Mouse (Mus musculus) thymus, postnatal 36 days (tissue): ENCODE data around the gene A930009A15Rik.

Source experiments
- DNase-seq, 2 experiments: peaks; one replicate each; pipeline ENCODE4 v3.0.0; 2022; ENCODE audit warnings: mixed read lengths in 2 of 2

A930009A15Rik gene

DNA sequence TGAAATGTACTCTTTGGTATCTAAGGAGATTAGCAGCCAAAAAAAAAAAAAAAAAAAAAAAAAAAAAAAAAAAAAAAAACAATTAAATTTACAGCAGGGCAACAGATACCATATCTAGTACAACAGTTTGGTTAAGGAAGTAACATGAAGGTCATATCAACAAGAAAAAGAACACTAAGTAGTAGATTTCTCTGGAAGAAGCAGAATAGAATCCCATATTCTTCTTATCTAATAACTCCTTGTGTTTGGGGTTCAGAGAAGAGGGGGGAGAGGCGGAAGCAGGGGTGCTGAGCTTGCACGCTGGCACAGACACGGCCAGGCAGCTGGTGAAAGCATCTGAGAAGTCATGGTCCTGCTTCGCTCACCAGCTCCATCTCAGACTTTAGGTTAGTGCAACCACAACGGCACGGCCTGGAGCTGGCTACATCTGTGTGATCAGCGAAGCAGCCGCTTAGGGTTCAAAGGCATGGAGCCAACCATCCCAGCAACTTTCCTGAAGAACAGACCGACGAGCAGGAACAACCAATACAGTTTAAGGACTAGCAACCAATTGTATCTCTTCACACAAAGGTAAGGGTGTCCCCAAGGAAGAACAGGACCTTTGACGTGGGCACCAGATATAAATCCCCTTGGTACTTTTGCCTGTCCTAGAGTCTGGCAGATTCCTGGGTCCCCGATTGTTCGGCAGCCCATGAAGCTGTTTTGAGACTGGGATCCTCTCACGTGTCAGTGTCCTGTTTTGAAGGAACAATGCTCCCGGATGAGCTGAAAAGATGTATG is at the start of gene A930009A15Rik:
A930009A15Rik (plus strand) TSS at position 275 of the 780 bp plus-strand sequence.
- DNase-seq: no peak

- DNase-seq: no peak
These were observed 49.3 kb upstream of the A930009A15Rik start for GRCm38 (mm10) chr10:115520200-115521080.

- DNase-seq: no peak
These were observed 48.7 kb upstream of the A930009A15Rik start for GRCm38 (mm10) chr10:115521081-115521451.

DNA sequence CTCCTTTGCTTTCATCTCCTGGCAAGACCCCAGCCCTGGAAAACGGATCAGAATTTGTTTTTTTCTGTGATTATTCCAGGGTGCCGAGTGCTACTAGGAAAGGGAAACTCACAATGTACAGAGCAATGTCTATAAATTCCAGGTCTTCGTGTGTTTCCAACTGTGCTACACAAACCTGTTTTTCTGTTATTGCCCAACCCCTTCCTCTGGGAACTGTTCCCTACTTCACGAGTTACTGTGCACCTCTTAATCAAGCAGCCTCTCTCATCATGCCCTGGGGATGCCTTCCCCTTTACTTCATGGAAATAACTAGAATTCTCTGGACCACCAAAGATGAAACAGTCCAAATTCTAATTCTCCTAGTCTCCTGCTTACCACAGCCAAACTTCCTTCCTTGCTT is 40.9 kb upstream of the A930009A15Rik start:
- no peak for DNase-seq

DNA sequence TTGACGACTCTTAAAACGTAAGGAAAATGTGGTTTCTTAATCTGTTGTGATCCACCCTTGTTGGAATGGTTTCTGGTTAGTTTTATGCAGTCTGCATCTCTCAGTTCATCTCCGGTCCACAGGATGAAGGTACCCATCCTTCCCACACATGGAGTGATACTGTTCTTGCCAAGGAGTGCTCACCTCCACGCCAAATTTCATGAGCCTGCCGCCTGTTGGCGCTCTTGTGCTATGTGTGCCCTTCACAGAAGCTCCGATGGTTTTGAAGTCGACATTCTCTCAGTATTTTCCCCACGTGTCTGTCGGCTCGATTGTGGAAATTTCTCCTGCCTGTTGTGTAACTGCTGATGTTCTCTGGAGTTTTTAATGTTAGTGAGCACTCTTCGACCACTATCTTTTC is 40.0 kb upstream of the A930009A15Rik start:
- DNase-seq: no peak

DNA sequence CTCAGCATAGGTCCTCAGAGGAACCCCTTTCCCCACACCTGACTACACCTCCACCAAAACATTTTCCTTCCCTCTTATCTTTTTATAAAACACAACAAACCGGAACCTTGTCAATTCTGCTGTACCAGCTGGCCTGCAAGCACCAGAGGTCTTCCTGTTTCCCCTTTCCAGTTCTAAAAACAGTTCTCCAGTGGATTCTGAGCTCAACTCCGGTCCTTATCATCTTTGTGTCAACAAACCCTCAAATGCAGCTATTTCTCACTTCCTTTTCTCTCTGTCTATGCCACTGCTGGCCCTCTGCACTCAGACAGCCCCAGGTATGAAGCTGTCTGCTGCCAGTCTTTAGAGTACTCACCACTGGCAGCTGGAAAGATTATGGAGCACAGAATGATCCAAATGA is 39.0 kb upstream of the A930009A15Rik start:
- no peak for DNase-seq

GRCm38 (mm10) chr10:115542917-115543316 is 26.9 kb upstream of the A930009A15Rik start:
- no peak for DNase-seq

DNA sequence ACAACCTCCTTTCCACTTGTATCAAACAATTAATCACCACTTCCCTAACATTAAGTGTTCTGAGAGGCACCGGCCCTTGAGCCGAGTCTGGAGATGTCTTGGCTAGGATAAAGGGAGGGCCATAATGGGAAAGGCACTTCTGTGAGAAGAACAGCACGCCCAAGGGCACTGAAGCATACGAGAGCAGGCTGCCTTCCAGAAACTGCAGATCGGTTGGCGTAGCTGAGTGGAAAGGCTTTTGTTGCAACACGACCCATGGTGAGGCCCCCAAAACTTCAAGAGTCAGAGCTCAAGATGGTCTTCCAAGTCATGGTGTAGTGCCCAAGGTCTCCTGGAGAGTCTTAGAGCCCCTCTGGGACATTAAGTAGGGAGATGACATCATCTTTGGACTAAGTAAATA is 19.5 kb upstream of the A930009A15Rik start:
- no peak for DNase-seq

DNA sequence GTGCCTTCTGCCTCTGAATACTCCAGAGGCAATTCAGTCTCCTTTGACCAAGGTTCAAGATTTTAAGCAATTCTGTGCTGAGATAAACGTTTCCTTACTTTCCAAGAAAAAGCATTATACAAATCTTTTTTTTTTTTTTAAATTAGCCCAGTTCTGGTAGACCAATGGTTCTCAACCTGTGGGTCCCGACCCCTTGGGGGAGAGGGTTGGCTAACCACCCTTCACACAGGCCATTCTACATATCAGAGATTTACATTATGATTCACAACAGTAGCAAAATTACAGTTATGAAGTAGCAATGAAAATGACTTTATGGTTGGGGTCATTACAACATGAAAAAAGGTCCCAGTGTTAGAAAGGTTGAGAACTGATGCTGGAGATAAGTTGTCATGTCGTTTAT is 18.7 kb upstream of the A930009A15Rik start:
- DNase-seq: no peak

DNA sequence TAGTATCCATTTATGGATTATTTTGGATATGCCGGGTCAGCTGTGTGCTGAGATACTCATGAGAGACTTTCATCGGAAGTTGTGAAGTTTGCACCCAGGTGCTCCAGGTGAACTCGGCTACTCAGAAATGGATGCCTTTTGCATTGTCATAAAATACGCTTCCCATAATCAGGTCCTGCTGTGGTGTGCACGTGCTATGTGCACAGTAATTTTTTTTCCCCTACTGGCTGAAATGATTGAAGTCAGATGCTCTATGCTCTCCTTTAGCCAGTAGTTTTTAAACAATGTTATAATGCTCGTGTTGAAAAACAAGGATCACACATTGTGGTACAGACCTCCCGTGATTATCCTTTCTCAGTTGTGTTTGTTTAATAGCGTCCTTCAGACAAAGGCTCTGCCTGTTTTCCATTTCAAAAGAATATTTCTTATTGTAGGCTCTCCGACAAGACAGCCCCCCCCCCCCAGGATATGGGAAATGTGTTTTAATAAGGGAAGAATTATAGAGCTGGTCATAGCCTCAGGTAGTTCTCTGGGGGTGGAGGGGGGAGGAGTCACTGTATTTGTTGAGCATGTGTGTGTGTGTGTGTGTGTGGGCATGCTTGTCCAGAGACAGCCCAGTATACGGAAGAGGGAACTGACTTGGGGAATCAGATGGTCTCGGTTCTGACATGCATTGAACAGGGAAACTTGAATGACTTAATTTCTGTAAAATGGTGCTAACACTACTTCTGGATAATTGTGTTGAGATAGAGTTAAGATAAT is 16.3 kb upstream of the A930009A15Rik start:
- DNase-seq: no peak

- no peak for DNase-seq
These were observed 14.5 kb upstream of the A930009A15Rik start for GRCm38 (mm10) chr10:115555191-115555765.

DNA sequence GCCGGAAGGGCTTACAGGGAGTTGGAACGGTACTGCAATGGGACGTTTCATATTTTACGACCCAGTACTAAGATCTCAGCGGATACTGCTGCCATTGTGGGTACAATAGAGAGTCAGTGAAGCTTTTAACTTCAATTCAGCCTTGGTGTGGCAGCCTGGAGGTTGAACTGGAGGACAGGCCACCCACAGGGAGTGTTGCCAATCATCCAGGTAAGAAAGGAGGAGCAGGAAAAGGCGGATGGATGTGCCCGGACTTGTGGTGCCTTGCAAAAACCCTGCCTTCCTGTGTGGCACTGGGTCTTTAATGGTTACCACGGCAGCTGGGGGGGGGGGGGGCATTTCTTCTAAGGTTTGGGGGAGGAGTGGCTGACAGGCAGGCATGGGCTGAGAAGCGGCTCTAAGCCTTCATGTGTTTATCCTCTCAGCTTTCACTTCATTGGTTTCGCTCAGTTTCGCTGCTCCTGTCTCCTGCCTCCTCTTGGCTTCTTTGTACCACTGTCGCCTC is 13.0 kb upstream of the A930009A15Rik start:
- DNase-seq: no peak

DNA sequence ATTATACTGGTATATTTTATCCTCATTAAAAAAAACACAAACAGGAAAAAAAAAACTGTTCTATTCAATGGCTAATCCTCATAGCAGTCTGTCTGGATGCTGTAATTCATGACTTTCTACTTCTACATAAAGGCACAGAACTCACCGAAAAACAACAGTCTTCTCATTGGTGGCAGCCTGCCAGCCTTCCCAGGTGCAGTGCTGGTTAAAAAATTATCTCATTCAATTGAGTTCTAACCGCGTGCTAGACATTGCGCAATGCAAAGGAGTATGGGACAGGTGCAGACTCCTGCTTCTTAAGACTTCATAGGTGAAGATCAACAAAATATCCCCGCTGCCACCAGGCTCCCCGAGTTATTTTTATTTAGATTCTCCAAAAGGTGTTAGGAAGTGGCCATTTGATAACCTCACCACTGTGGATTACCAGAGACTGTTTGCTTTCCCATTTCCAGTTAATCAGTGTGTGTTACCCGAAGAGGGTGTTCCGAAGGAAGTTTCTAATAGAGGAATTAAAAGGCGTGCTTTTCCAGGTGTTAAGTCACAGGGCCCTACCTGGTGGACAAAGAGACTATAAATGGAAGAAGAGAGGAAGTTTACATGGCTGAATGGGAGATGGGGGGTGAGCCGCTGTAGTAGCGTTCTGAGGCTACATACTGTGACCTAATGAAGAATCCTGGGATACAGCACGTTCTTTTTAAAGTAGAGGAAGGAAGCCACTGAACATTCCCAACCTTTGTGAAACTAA is 8.5 kb upstream of the A930009A15Rik start:
- DNase-seq: no peak

DNA sequence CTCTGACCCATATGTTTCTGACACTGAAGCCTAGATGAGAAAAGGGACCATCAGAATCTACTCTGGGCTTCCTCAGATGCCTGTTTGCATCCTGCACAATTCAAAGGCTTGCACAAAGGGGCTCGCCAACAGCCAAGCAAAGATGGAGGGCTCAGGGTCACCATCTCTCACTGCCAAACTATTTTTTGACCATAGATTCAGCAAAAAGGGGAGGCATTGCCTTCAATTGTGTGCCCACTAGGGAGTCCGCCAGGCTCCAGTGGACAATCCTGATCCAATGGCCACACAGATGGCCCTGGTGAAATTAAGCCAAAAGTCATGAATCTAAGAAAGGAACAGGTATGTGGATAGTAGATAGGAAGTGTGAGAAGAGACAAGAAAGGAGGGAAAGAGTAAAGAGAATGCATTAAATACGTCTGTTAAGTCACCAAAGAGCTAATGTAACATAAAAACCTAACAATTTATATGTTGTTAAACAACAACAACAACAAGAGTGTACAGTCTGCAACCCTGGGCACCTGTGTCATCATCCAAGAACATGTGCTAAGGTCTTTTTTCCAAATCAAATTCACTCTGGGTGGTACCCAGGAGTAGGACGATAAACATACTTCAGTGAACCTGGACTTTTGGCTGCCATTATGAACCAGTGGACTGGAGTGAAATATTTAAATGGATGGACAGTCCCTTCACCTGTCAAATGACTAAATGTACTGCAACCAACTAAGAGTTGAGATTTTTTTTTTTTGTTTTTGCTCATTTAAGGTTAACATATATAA is 6.7 kb upstream of the A930009A15Rik start:
- no peak for DNase-seq

DNA sequence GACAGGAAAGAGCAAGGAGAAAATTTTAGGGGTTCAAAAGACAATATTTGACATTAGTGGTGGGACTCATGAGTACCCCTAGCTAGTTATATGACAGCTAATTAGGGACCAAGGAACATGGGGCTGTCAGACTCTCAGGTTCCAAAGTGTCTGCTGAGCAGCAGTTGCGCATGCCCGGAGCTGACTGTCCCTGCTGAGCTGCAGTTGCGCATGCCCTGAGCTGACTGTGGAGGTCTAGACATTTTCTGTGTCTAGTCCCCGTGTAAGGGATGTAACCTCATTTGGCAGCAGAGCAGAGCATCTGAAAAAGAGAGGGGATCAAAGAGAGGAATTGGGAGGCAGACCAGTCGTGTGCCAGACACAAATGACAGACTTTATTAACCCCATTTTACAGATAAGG is 5.8 kb upstream of the A930009A15Rik start:
- no peak for DNase-seq

DNA sequence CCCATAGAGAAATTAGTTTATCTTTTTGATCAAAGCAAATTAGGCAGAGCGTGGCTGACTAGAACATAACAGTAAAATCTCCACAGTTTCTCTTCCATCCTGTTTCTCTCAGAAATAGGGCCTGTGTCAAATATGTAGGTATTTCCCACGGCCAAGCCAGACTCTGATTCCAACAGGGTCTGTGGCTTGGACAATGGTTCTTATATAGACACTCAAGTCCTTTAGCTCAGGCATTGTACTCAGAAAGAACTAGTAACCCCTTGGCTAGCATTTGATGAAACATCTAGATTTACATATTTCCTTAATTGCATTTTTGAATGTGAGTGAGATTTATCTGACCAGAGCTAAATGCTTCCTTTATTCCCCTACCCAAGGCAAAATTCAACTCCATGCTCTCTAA is 791 bp downstream of the A930009A15Rik start:
- no peak for DNase-seq

DNA sequence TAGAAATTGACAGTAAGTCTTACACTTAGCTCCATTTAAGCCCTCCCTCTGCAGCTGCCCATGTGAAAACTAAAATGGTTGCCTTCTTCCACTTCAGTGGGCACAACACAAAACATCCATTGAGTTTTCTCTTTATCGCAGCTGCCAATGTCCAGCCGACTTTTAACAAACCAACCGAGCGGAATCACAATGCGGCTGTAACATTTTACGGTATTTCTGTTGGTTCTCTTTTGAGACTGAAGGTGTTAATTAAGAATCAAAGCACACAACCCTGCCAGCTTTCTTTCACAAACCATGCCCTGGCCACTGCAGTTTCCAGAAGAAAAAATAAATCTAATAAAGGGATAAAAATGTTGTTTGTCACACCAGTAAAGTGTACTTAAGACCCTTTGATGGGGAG is 1.5 kb downstream of the A930009A15Rik start:
- no peak for DNase-seq

DNA sequence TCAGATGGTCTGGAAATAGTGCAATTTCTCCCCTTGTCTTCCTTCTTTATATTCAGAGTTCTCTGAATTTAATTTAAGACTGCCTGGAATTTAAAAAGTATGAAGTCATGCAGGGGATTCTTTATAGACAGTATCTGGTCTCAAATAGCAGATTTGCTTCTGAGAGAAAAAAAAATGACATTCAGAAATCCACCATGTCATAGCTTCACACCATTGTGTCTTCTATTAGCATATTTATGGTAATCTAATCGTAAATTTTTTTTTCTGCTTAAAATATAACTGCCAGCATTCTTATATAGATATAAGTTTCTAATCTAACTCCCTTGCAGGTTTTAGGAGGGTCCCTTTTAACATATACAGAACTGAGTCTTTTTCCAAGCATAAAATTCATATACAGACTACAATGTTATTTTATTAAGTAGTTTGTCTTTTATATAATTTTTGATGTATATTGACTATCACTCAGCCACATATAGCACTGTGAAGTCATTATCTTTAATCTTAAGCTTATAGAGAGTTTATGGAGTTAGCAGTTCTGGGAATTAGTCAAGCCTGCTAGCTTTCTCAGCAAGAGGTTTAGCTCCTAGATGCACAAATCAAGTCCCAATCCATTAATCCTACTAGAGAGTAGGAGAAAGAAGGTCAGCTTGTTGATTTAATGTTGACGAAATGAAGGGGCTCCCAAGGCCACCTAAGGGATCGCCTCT is 2.1 kb downstream of the A930009A15Rik start:
- DNase-seq: no peak

DNA sequence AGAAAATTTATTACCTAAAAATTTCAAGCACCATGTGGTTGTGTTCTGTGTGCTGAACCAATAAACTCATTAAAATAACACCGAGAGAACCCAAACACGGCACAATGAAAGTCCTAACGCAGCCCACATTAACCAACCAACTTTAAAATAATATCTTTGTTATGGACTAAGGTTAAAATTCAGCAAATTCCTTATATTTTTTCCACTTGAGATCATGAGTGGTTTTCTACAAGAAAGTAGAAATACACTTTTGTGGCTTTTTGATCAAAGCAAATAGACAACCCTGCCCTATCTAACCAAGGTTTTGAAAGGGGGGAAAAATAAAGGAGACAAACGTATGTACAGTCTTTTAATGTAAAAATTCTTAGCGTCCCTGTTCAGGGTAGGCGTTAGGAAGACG is 9.3 kb downstream of the A930009A15Rik start:
- DNase-seq: no peak

DNA sequence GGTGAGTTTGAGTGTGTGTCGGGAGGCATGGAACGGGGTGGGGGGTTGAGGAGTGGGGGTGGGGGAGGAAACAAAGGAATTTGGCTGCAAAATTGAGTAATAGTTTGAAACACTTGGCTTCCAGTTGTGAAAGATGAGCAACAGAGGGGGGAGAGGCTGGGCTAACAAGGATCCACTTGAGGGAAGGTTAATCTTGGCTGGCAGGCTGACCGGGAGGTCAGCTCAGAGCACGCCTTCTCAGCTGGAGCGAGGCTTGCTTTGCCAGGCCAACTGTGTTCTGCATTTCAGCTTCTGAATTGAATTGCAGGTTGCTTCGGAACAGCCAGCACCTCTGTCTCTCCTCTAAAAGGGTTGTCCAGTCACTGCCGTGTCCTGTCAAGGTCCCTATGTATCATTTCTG is 9.7 kb downstream of the A930009A15Rik start:
- DNase-seq: no peak
